Mouse (Mus musculus) left cerebral cortex, postnatal 25 days (tissue): ENCODE measurements around the gene Rln3. TPM values are rescaled to one million over a fixed set of nuclear protein-coding genes. Genes with fewer than 3 reads are reported as not detected.

ENCODE experiments used
- DNase-seq, 2 experiments: peaks; one replicate each; pipeline ENCODE4 v3.0.0; 2022; ENCODE audit warnings: low spot score in 2 of 2, mixed read lengths in 1 of 2
- intact Hi-C: fragments of 180-260 bp; cut with DNase I; formaldehyde crosslinking; loops from one replicate; pipeline ENCODE4 v1.15.1; 2025
- total RNA-seq, 2 experiments: library from RNA; stranded (reverse); gene quantifications; 2 replicates each; pipeline ENCODE4 v1.2.3; 2021

The Rln3 gene
- total RNA-seq, 2 experiments from 2014 or later, result not detected

GRCm38 (mm10) chr8:84066291-84066930 is 21.6 kb upstream of the Rln3 start, which contains the start of gene Rfx1:
TSS of gene Rfx1 (plus strand) at chr8:84066834.
- peak; percentile 100 for DNase-seq
- intact Hi-C loops, result no loop called here

DNA sequence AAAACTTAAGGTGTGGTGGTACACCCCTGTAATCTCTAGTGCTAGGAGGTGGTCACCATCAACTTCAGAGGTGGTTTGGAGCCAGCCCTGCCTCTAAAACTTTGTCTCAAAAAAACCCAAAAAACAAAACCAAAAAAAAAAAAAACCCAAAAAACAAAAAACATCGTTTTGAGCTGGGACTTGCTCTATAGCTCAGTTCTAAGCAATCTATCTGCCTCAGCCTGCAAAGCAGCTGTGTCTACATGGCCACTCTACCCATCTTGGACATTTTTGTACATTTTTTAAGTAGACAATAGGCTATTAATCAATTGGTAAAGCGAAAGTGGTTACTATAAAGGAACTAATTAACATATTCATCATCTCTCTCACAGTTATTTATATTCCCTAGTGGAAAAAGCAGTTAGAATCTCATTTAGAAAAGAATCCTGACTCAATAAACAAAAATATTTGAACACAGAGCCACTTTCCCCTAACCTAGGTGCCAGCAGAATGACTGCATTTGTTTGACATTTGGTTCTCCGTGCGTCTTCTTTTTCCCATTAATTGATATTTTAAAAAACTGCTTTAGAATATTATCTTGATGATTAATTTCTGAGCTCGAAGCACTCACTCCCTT is 20.8 kb upstream of the Rln3 start:
- intact Hi-C loops, result no loop called here
- no peak for DNase-seq

GRCm38 (mm10) chr8:84065037-84065436 is 20.2 kb upstream of the Rln3 start, which contains the start of gene Gm10643:
TSS of gene Gm10643 (minus strand) at chr8:84065137.
- no peak for DNase-seq
- intact Hi-C loops, result no loop called here

DNA sequence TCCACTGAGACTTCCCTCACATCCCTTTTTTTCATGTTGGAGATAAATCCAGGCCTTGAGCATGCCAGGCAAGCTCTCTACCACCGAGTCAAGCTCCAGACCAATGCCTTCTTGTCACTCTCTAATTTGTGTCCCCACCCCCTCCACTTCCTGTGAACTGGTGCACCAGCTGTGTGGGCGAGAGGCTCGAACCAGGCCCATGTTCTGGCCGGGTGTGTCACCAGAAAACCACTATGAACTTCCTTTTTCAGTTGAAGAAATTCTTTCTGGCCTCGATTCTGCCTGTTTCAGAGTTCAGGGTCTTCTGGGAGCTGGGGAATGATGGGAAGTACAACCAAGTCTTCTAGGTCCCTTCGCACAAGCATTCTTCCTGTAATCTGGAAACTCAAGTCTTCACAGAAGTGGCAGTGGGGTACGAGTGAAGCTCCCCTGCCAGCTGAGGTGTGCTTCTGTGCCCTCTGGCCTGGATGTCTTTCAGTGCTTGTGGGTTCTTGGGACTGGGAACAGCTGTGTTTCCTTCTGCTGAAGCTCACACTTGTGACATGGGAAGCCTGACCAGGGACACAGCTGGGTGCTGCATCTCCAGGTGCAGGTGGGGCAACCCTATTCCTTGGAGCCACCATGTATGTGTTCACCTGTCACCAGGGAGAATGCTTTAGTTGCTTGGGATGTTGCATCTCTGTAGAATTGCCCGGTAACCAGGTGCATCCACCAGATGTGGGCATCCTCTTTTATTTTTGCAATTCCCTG is 19.2 kb upstream of the Rln3 start:
- intact Hi-C loops, result no loop called here
- DNase-seq, result no peak

DNA sequence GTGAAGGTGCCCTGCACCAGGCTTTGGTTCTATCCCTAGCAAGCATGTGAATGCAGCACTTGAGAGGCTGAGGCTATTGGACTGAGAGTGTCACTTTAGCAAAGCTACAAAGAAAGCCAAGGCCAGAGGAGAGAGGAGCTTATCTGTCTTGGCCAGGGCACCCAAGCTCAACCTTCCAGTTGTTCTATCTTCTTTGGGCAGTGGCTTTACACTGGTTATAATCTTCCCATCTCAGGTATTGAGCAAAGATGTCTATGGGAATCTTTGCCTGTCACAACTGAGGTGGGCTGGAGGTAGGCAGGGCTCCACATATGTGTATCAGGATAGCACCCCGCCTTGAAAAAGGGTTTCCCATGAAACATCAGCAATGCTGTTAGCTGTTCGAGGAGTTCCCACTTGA is 15.4 kb upstream of the Rln3 start:
- DNase-seq, result no peak
- intact Hi-C loops, result no loop called here

DNA sequence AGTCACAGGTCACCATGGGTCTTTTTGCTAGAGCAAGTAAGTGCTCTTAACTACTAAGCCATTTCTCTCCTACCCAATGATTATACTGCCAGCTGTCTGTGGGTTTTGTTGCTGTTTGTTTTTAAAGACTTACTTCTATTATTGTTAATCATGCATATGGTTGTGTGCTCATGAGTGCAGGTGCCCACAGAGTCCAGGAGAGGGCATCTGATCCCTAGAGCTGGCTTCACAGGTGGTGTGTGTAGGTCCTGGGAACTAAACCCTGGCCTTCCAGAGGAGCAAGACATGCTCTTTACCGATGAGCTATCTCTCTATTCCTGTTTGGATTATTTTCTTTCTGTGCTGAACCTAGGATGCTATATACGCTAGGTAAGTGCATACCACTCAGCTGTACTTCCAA is 14.4 kb upstream of the Rln3 start:
- no peak for DNase-seq
- intact Hi-C loops, result no loop called here

DNA sequence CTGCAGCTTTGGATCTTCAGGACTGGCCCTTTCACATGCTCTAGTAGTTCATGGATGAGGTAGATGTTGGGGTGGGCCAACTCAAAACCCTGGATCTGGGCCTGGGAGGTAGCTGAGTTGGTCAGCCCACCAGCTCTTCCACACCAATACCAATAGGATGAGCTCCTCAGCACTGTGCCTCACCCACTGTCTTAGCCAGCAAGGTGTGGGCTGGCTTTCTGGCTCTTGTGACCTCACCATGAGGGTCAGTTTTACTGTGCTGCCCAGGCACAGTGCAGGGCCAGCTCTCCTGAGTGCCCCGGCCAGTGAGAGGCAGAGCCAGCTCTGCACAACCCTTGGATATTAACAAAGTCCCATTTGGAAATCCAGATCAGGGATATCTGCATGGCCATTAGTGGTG is 13.0 kb upstream of the Rln3 start:
- intact Hi-C loops, result no loop called here
- DNase-seq, result no peak

- intact Hi-C loops, result no loop called here
These were observed 8.4 kb upstream of the Rln3 start for GRCm38 (mm10) chr8:84053229-84053628.

GRCm38 (mm10) chr8:84052746-84053145 is 7.9 kb upstream of the Rln3 start:
- intact Hi-C loops, result no loop called here
- no peak for DNase-seq

More at GRCm38 (mm10) chr8:84053229-84053628, 8.4 kb upstream of the Rln3 start:
- no peak for DNase-seq

- intact Hi-C loops, result no loop called here
- no peak for DNase-seq
These were observed 3.4 kb upstream of the Rln3 start for GRCm38 (mm10) chr8:84048171-84048570.

GRCm38 (mm10) chr8:84046505-84046904 is 1.7 kb upstream of the Rln3 start:
- intact Hi-C loops, result no loop called here
- no peak for DNase-seq

GRCm38 (mm10) chr8:84044103-84044502 is 697 bp downstream of the Rln3 start:
- no peak for DNase-seq
- intact Hi-C loops, result loop anchor here (5.0 kb wide), 1 partner anchor 313 kb away; no protein-coding TSS in a partner anchor

GRCm38 (mm10) chr8:84042948-84043342 is 1.9 kb downstream of the Rln3 start:
- DNase-seq, result no peak
- intact Hi-C loops, result loop anchor here (5.0 kb wide), 1 partner anchor 314 kb away; no protein-coding TSS in a partner anchor

DNA sequence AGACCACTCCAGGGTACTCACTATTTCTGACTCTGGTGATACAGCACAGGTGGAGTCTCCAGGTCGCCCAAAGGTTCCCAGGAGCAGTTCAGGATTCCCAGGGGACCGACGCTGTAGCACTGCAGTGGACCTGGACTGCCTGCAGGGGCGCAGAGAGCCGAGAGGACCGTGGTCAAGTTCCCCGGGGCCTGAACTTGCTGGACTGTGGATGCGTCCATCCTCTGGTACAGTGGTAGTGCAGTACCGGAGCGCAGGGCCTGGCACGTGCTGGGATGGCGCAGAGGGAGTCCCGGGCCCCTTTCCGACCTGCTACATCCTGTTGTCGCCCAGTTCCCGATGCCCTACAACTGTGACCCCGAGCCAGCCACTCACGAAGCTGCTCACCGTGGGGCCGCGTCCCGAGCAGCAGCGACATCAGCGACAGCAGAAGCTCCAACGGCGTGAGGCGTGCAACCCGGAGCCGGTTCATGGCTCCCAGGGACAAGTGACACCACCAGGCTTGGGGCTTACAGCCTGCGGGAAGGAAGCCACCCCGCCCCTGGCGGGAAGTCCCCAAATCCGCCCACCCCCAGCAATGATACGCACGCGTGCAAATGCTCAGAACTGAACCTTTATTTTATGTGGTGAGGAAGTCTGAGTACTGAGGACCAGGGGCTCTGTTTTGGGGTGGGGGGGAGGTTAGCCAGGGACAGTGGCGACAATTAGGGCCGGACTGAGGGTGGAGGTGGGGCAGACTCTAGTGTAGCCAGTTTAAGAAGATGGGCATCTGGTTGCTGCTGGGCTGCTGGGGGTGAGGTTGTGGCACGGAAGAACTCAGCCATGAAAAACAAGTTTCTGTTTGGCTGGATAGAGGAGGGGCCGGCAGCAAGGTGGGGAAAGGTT is 2.5 kb downstream of the Rln3 start, which contains the start of gene Il27ra:
Gene Il27ra (minus strand): TSS at position 524 of the 882 bp plus-strand sequence.
- intact Hi-C loops, result loop anchor here (5.0 kb wide), 1 partner anchor 315 kb away; no protein-coding TSS in a partner anchor
- peak; percentile 8 to 10 for DNase-seq

GRCm38 (mm10) chr8:84039050-84039449 is 5.8 kb downstream of the Rln3 start:
- intact Hi-C loops, result loop anchor here (5.0 kb wide), 2 partner anchors 68 to 133 kb away; no protein-coding TSS in a partner anchor
- DNase-seq, result peak; percentile 59 to 75

DNA sequence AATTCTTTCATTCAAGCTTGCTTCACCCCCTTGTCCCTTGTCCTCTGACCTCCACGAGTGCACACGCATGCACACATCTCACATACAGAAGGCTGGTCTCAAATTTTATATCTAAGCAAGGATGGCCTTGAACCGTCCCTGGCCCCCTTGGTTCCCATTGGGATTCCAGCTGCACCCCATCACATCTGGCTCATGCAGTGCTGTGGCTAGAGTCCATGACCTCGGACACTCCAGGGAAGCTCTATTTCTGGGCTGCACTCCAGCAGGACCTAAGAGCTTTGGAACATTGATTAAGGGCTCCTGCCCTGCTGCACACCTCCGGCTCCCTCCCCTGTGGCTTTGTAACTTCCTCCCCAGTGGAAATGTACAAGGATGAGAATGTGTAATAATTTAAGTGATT is 6.8 kb downstream of the Rln3 start:
- intact Hi-C loops, result loop anchor here (5.0 kb wide), 2 partner anchors 69 to 134 kb away; no protein-coding TSS in a partner anchor
- no peak for DNase-seq

GRCm38 (mm10) chr8:84032777-84033176 is 12.0 kb downstream of the Rln3 start:
- intact Hi-C loops, result no loop called here
- DNase-seq, result no peak

DNA sequence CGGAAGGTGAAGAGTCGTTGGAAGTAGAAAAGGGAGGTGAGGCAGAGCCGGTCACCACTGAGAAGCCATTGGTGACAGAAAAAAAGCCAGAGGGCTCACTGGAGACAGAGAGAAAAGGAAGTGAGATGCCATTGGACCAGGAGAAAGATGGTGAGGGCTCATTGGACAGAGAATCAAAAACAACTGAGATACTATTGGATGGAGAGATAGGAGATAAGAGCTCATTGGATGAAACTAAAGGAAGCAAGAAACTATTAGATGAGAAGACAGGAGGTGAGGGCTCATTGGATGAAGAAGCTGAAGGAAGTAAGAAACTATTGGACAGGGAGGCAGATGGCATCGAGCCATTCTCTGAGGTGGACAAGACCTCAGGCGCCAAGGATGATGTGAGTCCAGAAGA is 15.5 kb downstream of the Rln3 start:
- no peak for DNase-seq
- intact Hi-C loops, result no loop called here

DNA sequence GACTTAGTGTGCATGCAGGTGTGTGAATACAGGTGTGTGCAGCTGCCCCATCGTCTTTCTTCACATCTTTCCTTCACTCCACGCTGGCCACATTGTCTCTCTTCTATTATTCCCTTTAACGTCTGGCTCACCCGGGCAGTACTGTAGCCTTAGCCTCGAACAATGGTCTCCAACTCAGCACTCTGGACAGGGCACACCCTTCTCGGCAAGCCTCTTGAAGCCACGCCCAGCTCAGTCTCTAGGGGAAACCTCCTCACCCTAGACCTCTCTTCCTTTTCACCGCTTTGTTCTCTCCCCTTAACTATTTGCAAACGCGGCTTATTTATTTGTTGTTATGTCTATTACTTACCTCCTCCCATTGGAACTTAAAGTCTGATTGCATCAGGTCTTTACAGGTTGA is 17.4 kb downstream of the Rln3 start:
- DNase-seq, result no peak
- intact Hi-C loops, result no loop called here
